Mouse (Mus musculus) kidney, adult 2 months (tissue): ENCODE results near the gene Atg4a-ps. TPM values are rescaled to one million over a fixed set of nuclear protein-coding genes. Genes with fewer than 3 reads are reported as not detected.

Experiments
- DNase-seq: peaks from one replicate; pipeline ENCODE4 v3.0.0; 2021
- H3K27ac ChIP-seq: fragments of 200-500 bp; 2 replicates; pipeline ENCODE4 v1.5.1; 2012; ENCODE audit warnings: low read depth, low read length, control low read depth, inconsistent platforms; ENCODE audit not compliant: insufficient read depth
- H3K27me3 ChIP-seq: fragments of 200-500 bp; replicated peaks from 2 replicates; pipeline ENCODE4 v1.6.1; 2012; ENCODE audit warnings: mild to moderate bottlenecking, moderate library complexity, low read length, inconsistent platforms; ENCODE audit not compliant: control insufficient read depth, insufficient read depth
- H3K36me3 ChIP-seq: fragments of 200-500 bp; 2 replicates; pipeline ENCODE4 v1.6.1; 2012; ENCODE audit warnings: mild to moderate bottlenecking, moderate library complexity, low read length, inconsistent platforms; ENCODE audit not compliant: control insufficient read depth, insufficient read depth
- H3K4me1 ChIP-seq: fragments of 200-500 bp; 2 replicates; pipeline ENCODE4 v1.6.1; 2011; ENCODE audit warnings: low read length; ENCODE audit not compliant: control insufficient read depth, insufficient read depth
- H3K4me3 ChIP-seq: fragments of 200-500 bp; 2 replicates; pipeline ENCODE4 v1.5.1; 2011; ENCODE audit warnings: mild to moderate bottlenecking, low read depth, low read length, control low read depth; ENCODE audit not compliant: insufficient read depth
- CTCF ChIP-seq: fragments of 200-500 bp; conservative IDR thresholded peaks from 2 replicates; pipeline ENCODE4 v1.5.1; 2011; ENCODE audit warnings: low read depth, mild to moderate bottlenecking, control low read depth, low read length, moderate library complexity, mixed read lengths; ENCODE audit not compliant: insufficient read depth, insufficient read length
- POLR2A ChIP-seq: fragments of 200-500 bp; IDR thresholded peaks from one replicate; pipeline ENCODE4 v1.6.1; 2011; ENCODE audit warnings: low read depth, low read length, control low read depth
- WGBS: fragments of 180-500 bp; shearing (Covaris S2); methylation state at CpG from one replicate; pipeline ENCODE4 v1.1.7; 2018; 5-methylcytosine and 5-hydroxymethylcytosine counted together
- polyA plus RNA-seq: library from polyadenylated mRNA; depleted of rRNA; stranded (reverse); fragments of >200 nt; gene quantifications from 2 replicates; pipeline ENCODE4 v1.2.3, GENCODE M21; 2012

Atg4a-ps gene
- polyA plus RNA-seq, 1 experiment: not detected

DNA sequence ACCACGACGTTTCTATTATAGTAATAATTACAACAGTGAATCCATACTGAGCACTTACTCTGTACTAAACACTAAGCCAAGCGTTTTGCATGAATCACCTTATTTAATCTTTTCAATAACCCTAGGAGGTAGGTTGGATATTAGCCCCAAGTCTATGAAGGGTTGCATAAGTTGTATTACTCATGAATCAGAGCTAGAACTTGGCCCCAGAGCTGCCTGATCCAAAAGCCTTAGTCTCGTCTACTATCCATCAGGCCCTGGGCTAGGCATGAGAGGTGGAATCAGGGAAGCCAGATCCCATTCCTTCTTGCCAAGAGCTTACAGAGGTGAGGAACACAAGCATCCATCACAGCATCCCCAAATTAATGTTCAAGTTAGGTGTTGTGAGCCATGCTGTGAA is 30.2 kb downstream of the Atg4a-ps start:
- no peak overlapping the region for H3K4me3 ChIP-seq
- H3K27me3 ChIP-seq: no peaks in the 10 kb centered on the region
- no peaks in the 10 kb centered on the region for H3K36me3 ChIP-seq
- no peaks in the 10 kb centered on the region for H3K4me1 ChIP-seq
- DNase-seq: no peak
- TF ChIP-seq CTCF (no peak), POLR2A (no peak)
- no peak overlapping the region for H3K27ac ChIP-seq
- WGBS: 76% methylated on average over 4 of the region's 4 CpGs

DNA sequence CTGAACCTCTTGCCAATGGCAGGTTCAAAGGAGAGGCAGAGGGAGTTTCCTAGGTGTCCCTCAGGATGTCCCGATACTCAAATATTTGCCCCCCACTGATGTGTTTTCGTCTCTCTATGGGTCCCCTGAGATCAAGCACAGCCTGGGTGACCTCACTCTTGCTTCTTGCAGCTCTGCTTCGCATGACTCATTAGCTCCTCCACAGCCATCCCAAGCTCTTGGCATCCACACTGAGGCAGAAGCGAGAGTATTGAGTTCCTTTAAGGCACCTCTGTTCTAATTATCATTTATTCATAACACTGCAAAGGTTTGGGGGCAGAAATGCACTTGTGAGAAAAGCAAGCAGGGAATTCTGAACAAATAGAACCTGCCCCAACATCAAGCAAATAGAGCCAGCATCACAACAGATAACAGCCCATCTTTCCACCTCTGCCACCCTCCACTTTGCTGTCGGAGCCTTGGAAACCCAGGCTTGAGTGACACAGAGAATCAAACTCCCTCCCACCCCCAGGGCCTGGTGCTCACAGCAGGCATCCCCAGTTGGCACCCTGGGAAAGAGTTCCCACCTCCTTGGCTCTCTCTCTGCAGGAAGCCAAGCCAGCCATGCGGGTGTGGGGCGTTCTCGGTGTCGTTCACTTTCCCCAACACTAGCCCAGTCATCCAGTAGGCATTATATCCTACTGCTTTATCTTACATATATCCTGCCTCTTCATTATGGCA is 33.1 kb downstream of the Atg4a-ps start:
- DNase-seq: no peak

DNA sequence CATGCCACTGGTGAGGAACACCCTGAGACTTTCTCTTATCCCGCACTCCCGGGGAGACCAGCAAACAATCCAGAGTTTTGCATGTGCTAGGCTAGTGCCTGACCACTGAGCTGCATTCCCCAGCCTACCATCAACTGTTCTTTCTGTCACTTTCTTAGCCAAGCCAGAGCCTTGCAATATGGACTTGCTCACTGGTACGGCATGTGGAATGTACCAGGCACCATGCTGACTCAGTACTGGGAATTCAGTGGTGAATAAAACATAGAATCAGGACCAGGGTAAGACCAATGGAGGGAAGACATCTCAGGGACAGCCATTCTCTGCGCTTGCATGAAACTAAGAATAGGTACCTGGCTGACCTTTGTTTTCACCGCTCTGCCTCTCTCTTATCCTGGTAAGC is 35.6 kb downstream of the Atg4a-ps start:
- WGBS: 92% methylated on average over 5 of the region's 5 CpGs
- H3K27me3 ChIP-seq: no peaks in the 10 kb centered on the region
- no peak for TF ChIP-seq POLR2A
- TF ChIP-seq CTCF: no peak
- no peak overlapping the region for H3K27ac ChIP-seq
- no peak overlapping the region for H3K4me3 ChIP-seq
- no peaks in the 10 kb centered on the region for H3K36me3 ChIP-seq
- no peaks in the 10 kb centered on the region for H3K4me1 ChIP-seq
- DNase-seq: no peak

More for the DNA sequence above, 33.1 kb downstream of the Atg4a-ps start:
- TF ChIP-seq CTCF (no peak), POLR2A (no peak)
- H3K4me3 ChIP-seq: no peak overlapping the region
- 72% methylated on average over 9 of the region's 9 CpGs for WGBS
- no peaks in the 10 kb centered on the region for H3K4me1 ChIP-seq
- no peaks in the 10 kb centered on the region for H3K27me3 ChIP-seq
- H3K36me3 ChIP-seq: no peaks in the 10 kb centered on the region
- H3K27ac ChIP-seq: no peak overlapping the region

DNA sequence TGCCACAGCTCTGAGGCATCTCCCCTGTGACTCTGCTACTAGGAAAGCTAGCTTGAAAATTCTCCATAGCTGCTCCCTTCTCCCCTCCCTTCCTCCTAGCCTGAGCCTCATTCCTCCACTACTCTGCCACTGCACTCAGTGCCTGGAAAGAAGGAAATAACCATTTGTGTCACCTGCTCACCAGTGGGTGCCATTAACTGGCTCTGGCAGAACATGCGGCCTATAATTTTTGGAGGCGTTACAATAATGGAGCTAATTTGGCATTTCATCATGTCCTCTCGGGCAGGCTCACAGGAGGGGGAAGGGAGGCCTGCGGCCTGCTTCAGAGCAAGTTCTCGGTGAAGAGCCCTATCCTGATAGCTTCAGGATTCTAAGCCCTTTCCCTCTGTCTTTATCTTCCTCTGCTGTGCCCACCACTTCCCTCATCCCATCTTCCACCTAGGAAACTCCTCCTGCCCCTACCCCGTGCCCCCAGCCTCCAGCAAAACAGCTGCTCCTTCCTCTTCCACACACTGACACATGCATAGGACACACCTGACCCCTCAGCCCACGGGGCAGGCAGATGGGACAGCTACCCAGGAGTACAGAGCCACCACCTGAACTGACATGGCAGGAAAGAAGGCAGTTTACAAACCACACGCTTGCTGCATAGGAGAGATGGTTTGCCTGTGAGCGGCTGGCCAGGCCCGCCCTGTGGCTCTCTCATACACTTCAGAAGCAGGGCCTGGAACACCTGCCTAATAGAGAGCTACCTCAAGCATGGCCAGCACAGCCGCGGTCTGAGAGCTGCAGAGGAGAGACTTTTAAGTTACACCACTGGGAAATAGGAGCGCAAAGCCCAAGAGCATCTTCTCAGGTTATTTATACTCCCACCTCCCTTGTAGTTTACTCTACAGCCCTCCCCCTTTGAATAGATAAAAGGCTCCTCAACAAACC is 38.9 kb downstream of the Atg4a-ps start:
- no peak overlapping the region for H3K27ac ChIP-seq
- WGBS: 71% methylated on average over 13 of the region's 13 CpGs
- H3K4me1 ChIP-seq: no peaks in the 10 kb centered on the region
- H3K27me3 ChIP-seq: no peaks in the 10 kb centered on the region
- TF ChIP-seq CTCF: no peak
- no peak for TF ChIP-seq POLR2A
- no peak overlapping the region for H3K4me3 ChIP-seq
- no peak for DNase-seq
- H3K36me3 ChIP-seq: no peaks in the 10 kb centered on the region

DNA sequence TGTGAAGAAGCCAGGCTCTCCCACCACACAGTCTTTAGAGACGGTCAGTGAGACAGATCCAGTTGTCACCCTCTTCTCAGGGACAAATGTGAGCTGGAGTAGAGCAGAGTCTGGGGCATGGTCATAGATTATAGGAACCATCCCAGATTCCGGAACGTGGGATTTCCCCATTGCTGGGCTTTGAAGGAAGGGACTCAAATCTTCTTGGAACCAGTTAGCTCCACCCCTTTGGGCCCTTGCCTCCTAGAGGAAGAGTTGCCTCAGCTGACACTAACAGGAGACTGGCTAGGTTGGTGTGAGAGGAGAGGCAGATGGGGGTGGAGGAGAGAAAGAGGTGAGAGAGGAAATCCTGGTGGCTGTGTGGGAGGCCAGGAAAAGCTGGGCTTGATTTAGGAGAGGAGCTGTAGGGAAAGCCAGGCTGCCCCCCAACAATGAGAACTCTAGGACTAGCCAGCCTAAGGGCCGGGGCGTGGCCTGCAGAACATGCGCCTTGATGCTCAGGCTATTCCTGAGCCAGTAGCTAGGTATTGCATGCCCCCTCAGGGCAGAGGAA is 39.7 kb downstream of the Atg4a-ps start:
- TF ChIP-seq CTCF (no peak), POLR2A (no peak)
- Histone ChIP-seq H3K4me3 (no peak overlapping the region), H3K27ac (no peak overlapping the region), H3K36me3 (no peaks in the 10 kb centered on the region), H3K4me1 (no peaks in the 10 kb centered on the region), H3K27me3 (no peaks in the 10 kb centered on the region)
- 90% methylated on average over 6 of the region's 6 CpGs for WGBS
- DNase-seq: no peak

DNA sequence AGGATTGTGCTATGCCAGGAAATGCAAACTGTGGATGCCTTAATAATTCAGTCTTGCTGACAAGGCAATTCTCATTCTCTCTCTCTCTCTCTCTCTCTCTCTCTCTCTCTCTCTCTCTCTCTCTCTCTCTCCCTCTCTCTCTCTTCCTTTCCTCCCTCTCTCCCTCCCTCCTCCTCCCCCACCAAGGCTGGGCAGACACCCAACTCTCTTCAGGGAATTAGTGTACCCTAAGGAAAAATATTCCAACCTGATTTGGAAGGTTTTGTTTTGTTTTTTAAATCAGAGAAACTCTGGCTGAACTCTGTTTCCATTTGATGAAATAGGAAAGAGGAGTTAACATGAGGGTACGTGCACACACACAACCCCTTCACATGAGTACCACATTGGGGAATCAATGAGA is 44.3 kb downstream of the Atg4a-ps start:
- 72% methylated on average over 1 of the region's 1 CpGs for WGBS
- no peaks in the 10 kb centered on the region for H3K4me1 ChIP-seq

DNA sequence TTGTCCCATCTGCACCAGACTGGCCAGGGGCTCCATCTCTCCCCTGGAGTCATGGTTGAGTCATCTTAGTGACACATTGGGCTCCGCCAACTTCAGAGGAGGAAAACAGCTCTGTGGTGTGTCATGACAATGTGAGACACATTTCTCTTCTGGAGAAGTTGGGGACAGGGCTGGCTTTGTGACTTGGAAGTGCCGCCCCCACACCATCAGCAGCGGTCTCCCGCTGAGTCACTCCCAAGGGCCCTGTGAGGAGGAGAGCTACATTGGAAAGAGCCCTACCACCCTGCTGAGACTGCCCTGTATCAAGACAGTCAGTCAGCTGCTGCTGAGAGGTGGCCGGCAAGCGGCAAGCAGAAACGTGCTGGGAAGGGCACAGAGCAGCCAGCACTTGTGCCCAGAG is 44.9 kb downstream of the Atg4a-ps start:
- H3K4me1 ChIP-seq: no peaks in the 10 kb centered on the region
- H3K4me3 ChIP-seq: no peak overlapping the region
- H3K36me3 ChIP-seq: no peaks in the 10 kb centered on the region
- no peaks in the 10 kb centered on the region for H3K27me3 ChIP-seq
- no peak for TF ChIP-seq POLR2A
- no peak for TF ChIP-seq CTCF
- 44% methylated on average over 7 of the region's 7 CpGs for WGBS
- H3K27ac ChIP-seq: no peak overlapping the region
- DNase-seq: no peak

More for the DNA sequence above, 44.3 kb downstream of the Atg4a-ps start:
- Histone ChIP-seq H3K27me3 (no peaks in the 10 kb centered on the region), H3K36me3 (no peaks in the 10 kb centered on the region), H3K27ac (no peak overlapping the region), H3K4me3 (no peak overlapping the region)
- TF ChIP-seq POLR2A (no peak), CTCF (no peak)
- DNase-seq: no peak
